Mouse (Mus musculus): ENCODE measurements around the gene Lin7a.

Gene Lin7a

DNA sequence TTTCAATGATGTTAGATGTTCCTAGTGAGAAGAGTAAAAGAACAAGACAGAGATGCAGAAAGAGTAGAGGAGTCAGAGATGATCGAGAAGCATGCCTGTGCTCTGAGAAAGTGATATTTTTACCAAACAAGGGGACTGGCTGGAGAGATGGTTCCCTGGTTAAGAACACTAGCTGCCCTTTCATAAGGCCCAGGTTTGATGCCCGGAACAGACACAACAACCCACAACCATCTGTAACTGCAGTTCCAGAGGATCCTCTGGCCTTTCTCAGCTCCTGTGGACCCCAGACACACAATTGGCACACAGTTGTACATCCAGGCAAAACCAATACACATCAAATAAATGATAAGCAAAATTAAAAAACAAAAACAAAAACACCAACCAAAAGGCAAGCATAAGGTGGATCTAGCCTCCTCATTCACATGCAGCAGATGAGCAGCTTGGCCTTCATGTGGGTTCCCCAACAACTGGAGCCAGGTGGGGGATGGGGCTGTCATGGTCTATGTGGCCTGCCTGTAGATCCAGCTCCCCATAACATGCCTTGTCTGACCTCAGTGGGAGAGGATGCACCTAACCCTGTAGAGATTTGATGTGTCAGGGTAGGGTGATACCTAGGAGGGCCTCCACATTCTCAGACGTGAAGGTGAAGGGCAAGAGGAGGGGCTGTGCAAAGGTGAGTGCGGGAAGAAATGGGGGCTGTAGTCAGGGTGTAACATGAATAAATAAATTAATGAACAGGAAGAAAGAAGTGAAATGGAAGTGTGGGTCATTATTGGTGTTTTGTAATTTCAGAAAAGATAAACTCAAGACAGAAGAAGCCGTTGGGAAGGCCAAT is 178.2 kb downstream of the Lin7a start:
- in situ Hi-C loops (cut with MboI, MseI): no loop called here

DNA sequence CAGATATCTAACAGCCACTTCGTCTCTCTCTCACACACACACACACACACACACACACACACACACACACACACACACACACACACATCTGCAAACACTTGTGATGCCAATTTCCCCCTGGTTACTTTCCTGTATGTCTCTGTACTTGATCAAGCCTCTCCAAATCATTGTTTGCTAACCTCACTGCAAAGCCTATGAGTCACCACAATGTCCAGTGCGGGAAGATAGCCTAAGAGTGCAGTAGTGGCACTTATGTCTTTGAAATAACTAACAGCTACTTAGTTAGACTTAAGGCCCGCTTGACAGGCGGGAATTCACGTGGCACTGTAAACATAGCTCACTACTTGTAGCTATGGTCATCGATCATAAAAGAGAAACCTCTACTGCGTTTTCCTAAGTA is 196.3 kb downstream of the Lin7a start:
- in situ Hi-C loops (cut with MboI, MseI): no loop called here
